Mouse (Mus musculus) olfactory bulb, adult 2 months (tissue): ENCODE data around the gene Dgcr2. TPM values are rescaled to one million over a fixed set of nuclear protein-coding genes. Genes with fewer than 3 reads are reported as not detected.
A peak's percentile ranks its signal among the peaks of the same experiment; 100 is the strongest.

ENCODE experiments used
- H3K27ac ChIP-seq: fragments of 200-500 bp; 2 replicates; pipeline ENCODE4 v1.5.1; 2012; ENCODE audit warnings: low read depth, low read length; ENCODE audit not compliant: insufficient read depth
- H3K4me1 ChIP-seq: fragments of 200-500 bp; 2 replicates; pipeline ENCODE4 v1.6.1; 2012; ENCODE audit warnings: low read length; ENCODE audit not compliant: control insufficient read depth, insufficient read depth
- H3K4me3 ChIP-seq: fragments of 200-500 bp; 2 replicates; pipeline ENCODE4 v1.5.1; 2012; ENCODE audit warnings: mild to moderate bottlenecking, low read depth, low read length, moderate library complexity; ENCODE audit not compliant: insufficient read depth
- CTCF ChIP-seq: fragments of 200-500 bp; IDR thresholded peaks from 2 replicates; pipeline ENCODE4 v1.5.1; 2012; ENCODE audit warnings: low read depth, mild to moderate bottlenecking, low read length, moderate library complexity; ENCODE audit not compliant: insufficient read depth
- POLR2A ChIP-seq: fragments of 200-500 bp; IDR thresholded peaks from 2 replicates; pipeline ENCODE4 v1.6.1; 2012; ENCODE audit warnings: mild to moderate bottlenecking, low read depth, low read length, moderate library complexity; ENCODE audit not compliant: insufficient read depth
- WGBS: fragments of 180-500 bp; shearing (Covaris S2); methylation state at CpG from one replicate; pipeline ENCODE4 v1.1.7; 2018; 5-methylcytosine and 5-hydroxymethylcytosine counted together
- polyA plus RNA-seq: library from polyadenylated mRNA; stranded (reverse); fragments of >200 nt; gene quantifications from 2 replicates; pipeline ENCODE4 v1.2.4, GENCODE M21; 2012; ENCODE audit warnings: low replicate concordance; ENCODE audit not compliant: missing spikeins, insufficient read depth, insufficient read length

Dgcr2 gene
- polyA plus RNA-seq, 1 experiment = not detected

DNA sequence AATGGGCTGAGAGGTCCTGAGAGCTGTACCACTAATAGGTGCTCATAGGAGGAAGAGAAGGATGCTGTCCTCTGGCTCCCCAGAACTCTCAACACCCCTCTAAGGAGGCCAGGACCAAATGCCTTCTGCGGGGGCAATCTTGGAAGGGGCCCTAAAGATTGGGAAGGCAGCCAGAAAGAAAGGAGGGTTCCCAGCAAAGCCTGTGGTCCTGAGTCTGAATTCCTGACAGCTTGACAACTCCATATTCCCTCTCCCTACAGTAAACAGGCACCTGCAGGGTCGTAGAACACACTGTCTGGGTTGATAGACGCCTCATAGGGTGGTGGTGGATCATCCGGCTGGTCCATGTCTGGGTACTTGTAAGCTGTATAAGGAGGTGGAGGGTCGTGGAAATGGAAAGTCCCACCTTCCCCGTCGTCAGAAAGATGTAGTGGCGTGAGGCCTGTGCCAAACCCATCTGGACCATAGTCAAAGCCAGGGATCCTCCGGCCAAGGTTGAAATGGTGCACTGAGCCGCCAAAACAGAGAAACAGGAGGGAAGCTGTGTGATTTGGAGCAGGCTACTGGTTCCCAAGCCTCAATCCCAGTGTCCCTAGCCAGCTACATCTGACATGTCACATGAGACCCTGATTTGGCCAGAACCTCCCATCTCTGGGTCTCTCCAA lies 54.5 kb downstream of the Dgcr2 start:
- TF ChIP-seq CTCF (no peak), POLR2A (no peak)
- no peak overlapping the region for H3K27ac ChIP-seq
- H3K4me3 ChIP-seq = no peak overlapping the region
- WGBS = 68% methylated on average over 10 of the region's 10 CpGs
- no peaks in the 10 kb centered on the region for H3K4me1 ChIP-seq

DNA sequence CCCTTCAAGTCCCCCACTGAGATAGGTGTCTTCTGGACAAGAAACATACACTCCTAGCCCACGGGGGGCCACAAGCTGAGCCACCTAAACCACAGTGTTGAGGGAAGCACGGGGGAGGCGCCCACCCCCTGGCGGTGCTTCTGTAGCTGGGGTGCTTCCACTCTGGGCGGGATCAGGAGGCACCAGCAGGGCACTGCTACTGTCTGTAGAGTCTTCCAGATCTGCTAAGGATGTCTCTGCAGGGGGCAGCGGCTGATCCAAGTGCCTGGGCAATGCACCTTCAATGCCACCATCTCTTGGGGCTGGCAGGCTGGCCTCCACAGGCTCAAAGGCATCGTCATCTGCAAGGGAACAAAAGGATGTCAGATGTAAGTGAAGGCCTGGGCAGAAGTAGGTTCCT lies 55.9 kb downstream of the Dgcr2 start:
- Histone ChIP-seq H3K27ac (no peak overlapping the region), H3K4me1 (no peaks in the 10 kb centered on the region), H3K4me3 (no peak overlapping the region)
- TF ChIP-seq POLR2A = no peak
- TF ChIP-seq CTCF = no peak
- 91% methylated on average over 7 of the region's 7 CpGs for whole genome bisulfite sequencing

DNA sequence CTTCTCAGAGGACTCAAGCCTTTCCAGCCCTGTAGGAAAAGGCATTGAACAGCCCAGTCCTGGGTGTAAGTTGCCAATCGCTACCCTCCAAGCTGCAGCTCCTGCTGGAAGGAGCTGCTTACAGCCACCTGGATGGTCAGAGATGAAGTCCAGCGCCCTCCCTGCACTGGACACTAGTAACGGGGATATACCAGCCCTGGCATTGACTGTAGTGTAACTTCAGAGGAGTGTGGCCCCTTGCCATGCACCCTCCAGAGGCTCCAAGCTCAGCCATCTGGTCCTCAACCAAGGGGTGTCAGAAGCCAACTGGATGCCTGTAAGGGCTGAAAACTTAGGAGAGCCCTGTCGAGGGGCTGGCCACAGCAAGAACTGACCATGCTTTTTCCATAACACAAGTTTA lies 58.4 kb downstream of the Dgcr2 start:
- Histone ChIP-seq H3K4me3 (no peak overlapping the region), H3K27ac (no peak overlapping the region), H3K4me1 (peaks cover 3% of the 10 kb centered on the region)
- 60% methylated on average over 4 of the region's 4 CpGs for WGBS
- TF ChIP-seq CTCF (no peak), POLR2A (no peak)

DNA sequence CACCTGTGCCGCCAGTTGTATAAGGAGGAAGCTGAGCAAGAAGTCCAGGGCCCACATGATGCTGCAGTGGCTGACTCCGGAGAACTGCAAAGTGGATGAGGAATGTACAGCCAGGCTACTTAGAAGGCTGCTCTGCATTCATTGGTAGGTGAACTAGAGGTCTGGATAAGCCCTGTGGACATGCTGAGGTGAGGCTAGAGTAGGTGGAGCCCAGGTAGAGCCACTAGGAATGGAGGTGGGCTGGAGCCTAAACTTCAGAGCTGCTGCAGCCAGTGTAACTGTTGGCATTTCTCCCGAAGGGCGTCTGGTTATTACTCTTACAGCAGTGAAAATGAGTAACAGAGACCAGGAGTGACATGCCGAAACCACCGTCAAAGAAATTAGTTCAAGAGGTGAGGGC lies 60.3 kb downstream of the Dgcr2 start, which contains the start of gene Car15:
Car15 (minus strand) TSS at position 314 of the 400 bp plus-strand sequence.
- WGBS = 83% methylated on average over 6 of the region's 6 CpGs
- Histone ChIP-seq H3K4me3 (no peak within 1 kb of the TSS), H3K4me1 (peaks cover 11% of the 10 kb centered on the region), H3K27ac (no peak within 1 kb of the TSS)
- TF ChIP-seq POLR2A (no peak), CTCF (no peak)

DNA sequence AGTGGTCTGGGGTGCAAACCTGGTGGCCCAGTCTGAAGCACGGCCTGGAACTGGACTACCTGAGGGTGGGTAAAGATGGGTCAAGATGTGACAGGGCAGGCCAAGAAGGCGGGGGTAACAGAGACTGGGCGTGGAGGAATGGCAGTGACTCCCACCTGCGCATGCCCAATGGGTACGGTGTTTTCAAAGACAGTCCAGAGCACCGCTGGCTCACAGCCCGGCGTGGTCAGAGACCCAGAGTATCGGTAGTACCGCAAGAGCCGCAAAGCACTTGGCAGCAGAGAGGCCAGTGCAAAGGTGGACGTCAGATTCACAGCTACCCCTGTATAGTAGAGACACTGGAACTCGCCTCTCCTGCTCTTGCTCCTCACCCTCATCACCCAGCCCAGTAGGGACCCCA lies 62.9 kb downstream of the Dgcr2 start:
- Histone ChIP-seq H3K27ac (no peak overlapping the region), H3K4me1 (peaks cover 17% of the 10 kb centered on the region), H3K4me3 (no peak overlapping the region)
- TF ChIP-seq CTCF (no peak), POLR2A (no peak)
- WGBS = 52% methylated on average over 13 of the region's 13 CpGs

DNA sequence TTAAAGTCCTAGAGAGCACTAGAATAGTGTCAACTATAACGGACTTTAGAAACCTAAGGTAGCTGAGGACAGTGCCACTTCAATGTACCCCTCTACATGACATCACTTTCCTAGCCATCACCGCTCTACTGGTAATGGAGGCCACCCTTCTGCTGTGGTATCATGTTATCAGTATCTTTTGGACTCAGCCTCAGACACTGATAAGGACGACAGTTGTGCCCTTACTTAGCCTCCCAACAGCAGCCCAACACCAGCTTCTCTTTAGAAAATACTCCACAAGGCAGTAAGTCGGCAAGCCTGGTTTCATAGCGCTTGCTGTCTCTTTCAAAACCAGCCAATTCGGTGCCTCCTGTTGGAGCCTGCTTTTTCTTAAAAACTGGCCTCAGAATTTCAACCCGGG lies 63.8 kb downstream of the Dgcr2 start:
- peak overlapping the region; percentile 68 for H3K4me3 ChIP-seq
- H3K4me1 ChIP-seq = peaks cover 17% of the 10 kb centered on the region
- 0 out of 2 replicates have a peak overlapping the region, but pooled peaks have one; percentile 61 for H3K27ac ChIP-seq
- 33% methylated on average over 7 of the region's 7 CpGs for WGBS
- TF ChIP-seq CTCF = no peak
- TF ChIP-seq POLR2A = no peak

DNA sequence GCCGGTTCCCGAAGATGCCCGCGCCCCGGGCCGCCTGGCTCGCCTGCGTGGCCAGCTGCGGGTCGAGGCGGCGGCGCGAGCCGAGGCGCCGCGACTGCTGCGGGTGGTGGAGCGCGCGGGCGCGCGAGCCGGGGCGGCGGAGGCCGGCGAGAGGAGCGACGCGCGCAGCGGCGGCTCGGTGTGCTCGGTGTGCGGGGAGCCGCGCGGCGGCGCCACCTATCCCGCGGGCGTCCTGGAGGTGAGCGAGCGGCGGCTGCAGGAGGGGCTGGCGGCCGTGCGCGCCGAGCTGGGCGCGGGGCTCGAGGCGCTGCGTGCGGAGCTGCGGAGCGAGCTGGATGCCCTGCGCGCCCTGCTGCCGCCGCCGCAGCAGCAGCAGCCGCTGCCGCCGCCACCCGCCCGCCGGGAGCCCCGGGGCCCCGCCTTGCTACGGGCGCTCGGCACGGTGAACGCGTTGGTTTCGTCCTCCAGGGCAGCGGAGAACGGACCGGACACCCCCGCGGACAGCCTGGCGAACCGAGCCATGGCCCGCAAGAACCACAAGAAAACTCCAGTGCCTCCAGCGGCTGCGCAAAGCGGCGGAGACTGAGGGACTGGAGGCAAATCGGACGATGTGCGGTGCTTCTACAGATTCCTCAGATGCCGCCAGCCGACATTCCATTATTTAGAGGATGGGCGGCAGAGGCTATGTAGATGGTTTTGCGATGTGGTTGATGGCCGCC lies 64.5 kb downstream of the Dgcr2 start:
- peak overlapping the region; percentile 71 for H3K27ac ChIP-seq
- TF ChIP-seq CTCF = no peak
- WGBS = 8% methylated on average over 102 of the region's 103 CpGs
- H3K4me3 ChIP-seq = peak overlapping the region; percentile 68
- peaks cover 17% of the 10 kb centered on the region for H3K4me1 ChIP-seq

DNA sequence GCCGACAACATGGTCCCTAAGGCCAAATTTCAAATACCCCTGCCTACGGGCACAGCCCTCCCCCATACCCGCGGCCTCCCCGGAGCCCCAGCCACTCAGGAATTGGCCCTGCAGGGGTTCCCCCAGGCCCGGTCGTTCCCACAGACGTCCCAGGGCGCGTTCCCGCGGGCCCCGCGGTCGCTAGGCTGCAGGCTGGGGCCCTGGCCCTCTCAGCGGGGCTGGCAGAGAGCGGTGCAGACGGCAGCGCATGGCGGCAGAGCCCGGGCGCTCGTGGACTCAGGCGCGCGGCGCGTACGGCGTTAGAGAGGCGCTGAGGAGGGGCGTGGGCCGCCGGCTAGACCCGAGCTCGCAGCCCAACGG lies 65.1 kb downstream of the Dgcr2 start:
- peak overlapping the region; percentile 68 for H3K4me3 ChIP-seq
- TF ChIP-seq CTCF = no peak
- 0 out of 2 replicates have a peak, but pooled peaks have one; percentile 11 for TF ChIP-seq POLR2A
- H3K4me1 ChIP-seq = peaks cover 17% of the 10 kb centered on the region
- WGBS = under 1% methylated on average over 37 of the region's 37 CpGs
- peak overlapping the region; percentile 71; the same call in 1 of the 2 replicates for H3K27ac ChIP-seq

DNA sequence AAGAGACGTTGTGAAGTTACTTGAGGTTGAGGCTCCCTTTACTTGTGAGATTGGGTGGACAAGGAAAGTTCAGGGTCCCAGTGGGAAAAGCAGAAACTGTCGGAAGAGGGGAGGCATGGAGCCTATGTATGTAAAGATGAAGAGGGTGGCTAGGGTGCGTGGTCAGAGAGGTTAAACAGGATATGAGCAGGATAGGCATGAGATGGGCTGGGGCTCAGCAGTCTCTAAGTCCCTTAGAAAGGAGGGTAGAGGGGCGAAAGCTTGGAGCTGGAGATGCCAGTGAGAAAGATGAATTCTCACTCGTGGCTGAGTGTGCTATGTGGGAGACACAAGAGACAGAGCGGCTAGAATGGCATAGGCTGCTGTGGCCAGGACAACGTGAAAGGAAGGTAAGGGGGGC lies 65.5 kb downstream of the Dgcr2 start, which contains the start of gene B830017H08Rik:
B830017H08Rik (plus strand) TSS at position 301 of the 400 bp plus-strand sequence.
- peaks cover 17% of the 10 kb centered on the region for H3K4me1 ChIP-seq
- peak within 1 kb of the TSS; percentile 71 for H3K27ac ChIP-seq
- WGBS = 31% methylated on average over 7 of the region's 7 CpGs
- peak within 1 kb of the TSS; percentile 68 for H3K4me3 ChIP-seq
- TF ChIP-seq CTCF (no peak), POLR2A (no peak)
